Mouse (Mus musculus) hindbrain, postnatal 0 days (tissue): ENCODE measurements around the gene Adam15. TPM values are rescaled to one million over a fixed set of nuclear protein-coding genes. Genes with fewer than 3 reads are reported as not detected.

Source experiments
- ATAC-seq: fragments of 200-750 bp; cut with Nextera tagmentation; 2 replicates; pipeline ENCODE4 v1.8.0; 2017; ENCODE audit warnings: mild to moderate bottlenecking, moderate TSS enrichment, moderate library complexity
- DNase-seq: peaks from one replicate; pipeline ENCODE4 v3.0.0-alpha.2; 2015; ENCODE audit warnings: low spot score
- H3K27ac ChIP-seq: fragments of 300-500 bp; sonication (generic); 2 replicates; pipeline ENCODE4 v1.5.1; 2014; ENCODE audit warnings: mild to moderate bottlenecking
- H3K27me3 ChIP-seq: fragments of 300-500 bp; sonication (generic); 2 replicates; pipeline ENCODE4 v1.6.1; 2014; ENCODE audit warnings: low read length, mixed read lengths; ENCODE audit not compliant: insufficient read depth
- H3K36me3 ChIP-seq: fragments of 300-500 bp; sonication (generic); 2 replicates; pipeline ENCODE4 v1.6.1; 2014; ENCODE audit warnings: low read length, mixed read lengths; ENCODE audit not compliant: insufficient read depth
- H3K4me1 ChIP-seq: fragments of 300-500 bp; sonication (generic); 2 replicates; pipeline ENCODE4 v1.6.1; 2014; ENCODE audit warnings: antibody characterized with exemption, low read length, mixed read lengths; ENCODE audit not compliant: insufficient read depth
- H3K4me2 ChIP-seq: fragments of 300-500 bp; sonication (generic); 2 replicates; pipeline ENCODE4 v1.6.1; 2014; ENCODE audit warnings: low read depth, mild to moderate bottlenecking, low read length, moderate library complexity, mixed read lengths
- H3K4me3 ChIP-seq: fragments of 300-500 bp; sonication (generic); 2 replicates; pipeline ENCODE4 v1.5.1; 2014; ENCODE audit warnings: low read length
- H3K9ac ChIP-seq: fragments of 300-500 bp; sonication (generic); replicated peaks from 2 replicates; pipeline ENCODE4 v1.6.1; 2014; ENCODE audit warnings: mild to moderate bottlenecking, low read length, moderate library complexity, mixed read lengths
- H3K9me3 ChIP-seq: fragments of 300-500 bp; sonication (generic); 2 replicates; pipeline ENCODE4 v1.6.1; 2016; ENCODE audit warnings: low read length, mixed read lengths
- CTCF ChIP-seq: IDR thresholded peaks from 2 replicates; pipeline ENCODE4 v1.5.1; 2016; ENCODE audit warnings: antibody characterized with exemption, control low read depth, low read depth
- WGBS: fragments of 180-500 bp; shearing (Covaris S2); extraction: QIAGEN DNeasy Blood & Tissue Kit; methylation state at CpG from one replicate; pipeline ENCODE4 v1.1.7; 2014; 5-methylcytosine and 5-hydroxymethylcytosine counted together
- polyA plus RNA-seq: library from polyadenylated mRNA; unstranded; fragments of >200 nt; fragmentation: Nextera tagmentation; extraction: Ambion mirVana; gene quantifications from 2 replicates; pipeline ENCODE4 v1.2.1, GENCODE M21; 2015
- total RNA-seq: library from RNA; depleted of rRNA; stranded (reverse); fragments of >200 nt; gene quantifications from 2 replicates; pipeline ENCODE4 v1.2.3, GENCODE M21; 2014

The Adam15 gene
- total and polyA plus RNA-seq, 2 experiments from 2014 or later, result 73.2 to 94.4 TPM

DNA sequence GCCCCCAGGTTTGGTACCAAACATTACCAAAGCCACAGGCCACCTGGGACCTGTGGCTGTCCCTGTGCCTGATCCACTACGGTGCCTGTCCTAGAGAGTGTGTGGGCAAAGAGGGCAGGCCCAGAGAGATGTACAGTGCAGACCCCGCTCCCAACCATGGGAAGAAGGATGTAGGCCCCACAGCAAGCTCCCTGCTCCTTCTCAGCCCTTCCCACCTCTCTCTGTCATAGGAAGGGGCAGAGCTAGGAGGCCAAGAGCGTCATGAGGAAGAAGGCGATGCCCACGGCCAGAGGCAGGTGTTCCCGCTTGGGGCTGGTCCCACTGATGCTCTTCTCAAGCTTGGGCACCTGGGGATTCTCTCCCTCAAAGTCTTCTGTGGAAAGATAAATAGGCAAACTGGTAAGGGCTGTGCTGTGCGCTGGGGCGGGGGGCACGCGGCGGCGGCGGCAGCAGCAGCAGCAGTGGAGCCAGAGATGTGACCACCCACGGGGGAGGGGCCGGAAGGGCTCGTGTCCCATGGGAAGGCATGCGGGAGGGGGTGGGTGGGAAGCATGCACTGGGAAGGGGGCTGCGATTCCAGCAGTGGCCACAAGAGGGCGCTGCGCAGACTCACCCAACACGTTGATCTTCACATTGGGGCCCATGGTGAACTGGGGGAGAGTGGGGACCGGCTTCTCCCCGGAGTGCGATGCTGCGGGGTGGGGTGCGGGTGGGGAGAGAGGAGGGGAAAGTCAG lies 34.4 kb downstream of the Adam15 start:
- DNase-seq (peak; percentile 87), ATAC-seq (peak; percentile 10; the same call in 1 of the 2 replicates)
- H3K36me3 ChIP-seq, result no peaks in the 10 kb centered on the region
- H3K4me2 ChIP-seq, result peak overlapping the region; percentile 49
- H3K27me3 ChIP-seq, result no peaks in the 10 kb centered on the region
- H3K4me1 ChIP-seq, result peaks cover 13% of the 10 kb centered on the region
- H3K4me3 ChIP-seq, result peak overlapping the region; percentile 20
- peak overlapping the region; percentile 37 for H3K9ac ChIP-seq
- WGBS, result 6% methylated on average over 24 of the region's 26 CpGs
- no peaks in the 10 kb centered on the region for H3K9me3 ChIP-seq
- H3K27ac ChIP-seq, result no peak overlapping the region
- TF ChIP-seq CTCF, result peak; percentile 92

- 35% methylated on average over 2 of the region's 2 CpGs for WGBS
- no peaks in the 10 kb centered on the region for H3K27me3 ChIP-seq
- peak overlapping the region; percentile 37 for H3K9ac ChIP-seq
- no peaks in the 10 kb centered on the region for H3K9me3 ChIP-seq
- peak overlapping the region; percentile 49 for H3K4me2 ChIP-seq
- DNase-seq (no peak), ATAC-seq (no peak)
- H3K27ac ChIP-seq, result no peak overlapping the region
- no peak for TF ChIP-seq CTCF
- H3K4me3 ChIP-seq, result peak overlapping the region; percentile 20; the same call in 1 of the 2 replicates
- H3K4me1 ChIP-seq, result peaks cover 13% of the 10 kb centered on the region
- H3K36me3 ChIP-seq, result no peaks in the 10 kb centered on the region
Observed at GRCm38 (mm10) chr3:89314791-89315190, 35.0 kb downstream of the Adam15 start.

GRCm38 (mm10) chr3:89314340-89314739 lies 35.5 kb downstream of the Adam15 start:
- no peak for TF ChIP-seq CTCF
- no peaks in the 10 kb centered on the region for H3K36me3 ChIP-seq
- H3K4me2 ChIP-seq, result no peak overlapping the region
- no peaks in the 10 kb centered on the region for H3K9me3 ChIP-seq
- WGBS, result 66% methylated on average over 5 of the region's 5 CpGs
- no peak overlapping the region for H3K4me3 ChIP-seq
- no peaks in the 10 kb centered on the region for H3K27me3 ChIP-seq
- H3K9ac ChIP-seq, result no peak overlapping the region
- peaks cover 13% of the 10 kb centered on the region for H3K4me1 ChIP-seq
- no peak overlapping the region for H3K27ac ChIP-seq
- ATAC-seq (no peak), DNase-seq (no peak)

GRCm38 (mm10) chr3:89308089-89308488 lies 41.7 kb downstream of the Adam15 start:
- Histone ChIP-seq H3K36me3 (no peaks in the 10 kb centered on the region), H3K4me3 (no peak overlapping the region), H3K9ac (no peak overlapping the region), H3K27ac (no peak overlapping the region), H3K4me1 (no peaks in the 10 kb centered on the region), H3K9me3 (no peaks in the 10 kb centered on the region), H3K27me3 (no peaks in the 10 kb centered on the region), H3K4me2 (no peak overlapping the region)
- TF ChIP-seq CTCF, result peak; percentile 93
- ATAC-seq, result peak; percentile 88
- under 1% methylated on average over 9 of the region's 9 CpGs for WGBS
- DNase-seq, result peak; percentile 85

DNA sequence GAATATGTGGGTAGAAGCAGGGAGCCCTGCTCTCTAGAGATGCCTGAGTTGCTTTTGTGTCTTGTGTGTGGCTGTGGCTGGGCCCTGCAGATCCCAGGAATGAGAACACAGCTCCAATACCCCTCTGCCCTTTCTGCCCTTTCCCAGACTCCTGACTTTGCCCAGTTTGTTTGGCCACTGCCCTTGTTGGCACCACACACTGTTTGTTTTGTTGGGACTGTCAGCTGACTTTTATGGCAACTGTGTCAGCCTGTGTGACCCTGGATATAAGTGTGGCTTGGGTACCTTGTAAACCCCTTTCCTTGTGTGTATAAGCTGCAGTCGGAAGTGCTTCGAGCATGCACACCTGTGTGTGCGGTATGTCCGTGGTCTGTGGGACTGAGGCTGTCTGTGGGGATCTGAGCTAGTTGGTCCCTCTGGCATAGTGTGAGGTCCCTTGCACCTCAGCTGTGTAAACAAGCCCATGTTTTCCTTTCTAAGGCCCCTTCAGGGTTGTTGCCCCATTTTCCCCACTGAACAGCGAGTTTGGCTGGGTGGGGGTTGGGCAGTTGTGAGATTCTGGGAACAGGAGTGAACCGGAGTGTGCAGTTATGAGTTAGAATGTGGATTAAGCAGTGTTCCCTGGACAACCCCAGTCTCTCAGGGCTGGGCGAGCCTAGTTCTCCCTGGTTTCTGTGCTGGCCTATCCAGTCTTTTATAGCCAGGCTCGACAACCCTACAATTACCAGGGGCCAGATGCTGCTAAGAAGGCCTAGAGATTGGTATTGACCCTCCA lies 44.1 kb downstream of the Adam15 start:
- no peak for ATAC-seq
- H3K36me3 ChIP-seq, result no peaks in the 10 kb centered on the region
- H3K4me2 ChIP-seq, result no peak overlapping the region
- H3K27ac ChIP-seq, result peak overlapping the region; percentile 26; the same call in 1 of the 2 replicates
- H3K4me3 ChIP-seq, result no peak overlapping the region
- no peak for TF ChIP-seq CTCF
- H3K4me1 ChIP-seq, result no peaks in the 10 kb centered on the region
- WGBS, result 75% methylated on average over 8 of the region's 8 CpGs
- no peak overlapping the region for H3K9ac ChIP-seq
- no peak for DNase-seq
- H3K9me3 ChIP-seq, result no peaks in the 10 kb centered on the region
- H3K27me3 ChIP-seq, result no peaks in the 10 kb centered on the region

- ATAC-seq (no peak), DNase-seq (no peak)
- H3K4me3 ChIP-seq, result no peak overlapping the region
- TF ChIP-seq CTCF, result no peak
- H3K4me2 ChIP-seq, result no peak overlapping the region
- no peaks in the 10 kb centered on the region for H3K27me3 ChIP-seq
- no peaks in the 10 kb centered on the region for H3K4me1 ChIP-seq
- 67% methylated on average over 4 of the region's 4 CpGs for WGBS
- no peaks in the 10 kb centered on the region for H3K9me3 ChIP-seq
- H3K36me3 ChIP-seq, result no peaks in the 10 kb centered on the region
- no peak overlapping the region for H3K9ac ChIP-seq
- H3K27ac ChIP-seq, result no peak overlapping the region
Observed at GRCm38 (mm10) chr3:89305105-89305504, 44.7 kb downstream of the Adam15 start.
